Mouse (Mus musculus): ENCODE measurements around the gene Olfr593. TPM values are rescaled to one million over a fixed set of nuclear protein-coding genes. Genes with fewer than 3 reads are reported as not detected.
"Not testable (repeated sequence)": the region's sequence is repeated elsewhere in the genome, so short reads cannot be mapped to it uniquely, and the experiment has no call there.

Olfr593 gene
- polyA plus RNA-seq (2015; fragmentation: Nextera tagmentation; extraction: Ambion mirVana): not detected in 2 replicates

DNA sequence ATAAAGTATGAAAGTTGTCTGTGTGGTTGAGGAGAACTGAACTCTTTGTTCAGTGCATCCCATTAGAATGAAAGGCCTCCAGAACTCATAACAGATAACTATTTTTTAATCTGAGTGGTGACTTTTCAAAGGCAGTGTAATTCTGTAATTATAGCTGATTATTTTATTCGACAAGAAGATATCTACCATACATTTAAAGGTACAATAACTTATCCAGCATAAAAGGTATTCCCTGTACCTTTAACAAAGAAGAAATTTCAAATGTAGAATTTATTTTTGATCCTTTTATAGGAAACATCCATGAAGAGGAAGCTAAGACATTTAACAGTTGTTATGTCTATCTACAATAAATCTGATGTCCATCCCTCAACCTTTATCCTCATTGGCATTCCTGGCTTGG, at the start of gene Olfr593:
Gene Olfr593 (plus strand): TSS at position 301 of the 400 bp plus-strand sequence.
- H3K27ac ChIP-seq (replicated peaks): no peak within 1 kb of the TSS
- no peaks in the 10 kb centered on the region for H3K9me3 ChIP-seq
- no peak within 1 kb of the TSS for H3K4me2 ChIP-seq
- H3K4me1 ChIP-seq: no peaks in the 10 kb centered on the region
- ATAC-seq (ENCODE audit: extremely low read depth, insufficient number of reproducible peaks, low FRiP score, low TSS enrichment): no peak
- 71% methylated on average over 1 of the region's 1 CpGs for WGBS
- H3K27me3 ChIP-seq (replicated peaks): no peaks in the 10 kb centered on the region
- H3K36me3 ChIP-seq: no peaks in the 10 kb centered on the region
- H3K4me3 ChIP-seq: no peak within 1 kb of the TSS
- no peak within 1 kb of the TSS for H3K9ac ChIP-seq

DNA sequence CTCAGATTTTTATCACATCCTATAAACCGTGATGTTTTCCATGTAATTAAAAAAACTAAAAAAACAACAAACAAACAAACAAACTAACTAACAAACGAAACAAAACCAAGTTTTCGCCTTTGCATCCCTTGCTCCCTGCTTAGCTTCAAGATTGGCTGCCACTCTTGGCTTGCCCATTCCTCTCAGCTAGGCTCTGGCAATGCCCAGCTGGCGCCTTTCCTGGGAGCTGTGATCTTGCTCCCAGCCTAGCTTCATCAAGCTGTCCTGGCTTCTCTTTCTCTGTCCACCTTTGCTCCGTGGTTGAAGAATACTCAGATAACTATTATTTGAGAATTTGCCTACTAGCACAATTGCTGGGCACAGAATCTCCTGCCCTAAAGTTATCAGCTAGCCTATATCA, 42.0 kb upstream of the Olfr593 start:
- ATAC-seq (ENCODE audit: extremely low read depth, insufficient number of reproducible peaks, low FRiP score, low TSS enrichment): no peak
- H3K36me3 ChIP-seq: no peaks in the 10 kb centered on the region
- H3K9me3 ChIP-seq: 0 out of 2 replicates have a peak, but pooled peaks cover 7% of the 10 kb centered on the region
- H3K4me2 ChIP-seq: no peak overlapping the region
- no peak overlapping the region for H3K4me3 ChIP-seq
- no peaks in the 10 kb centered on the region for H3K4me1 ChIP-seq
- 70% methylated on average over 5 of the region's 5 CpGs for WGBS
- no peak overlapping the region for H3K27ac ChIP-seq (replicated peaks)
- H3K9ac ChIP-seq: no peak overlapping the region
- no peaks in the 10 kb centered on the region for H3K27me3 ChIP-seq (replicated peaks)

DNA sequence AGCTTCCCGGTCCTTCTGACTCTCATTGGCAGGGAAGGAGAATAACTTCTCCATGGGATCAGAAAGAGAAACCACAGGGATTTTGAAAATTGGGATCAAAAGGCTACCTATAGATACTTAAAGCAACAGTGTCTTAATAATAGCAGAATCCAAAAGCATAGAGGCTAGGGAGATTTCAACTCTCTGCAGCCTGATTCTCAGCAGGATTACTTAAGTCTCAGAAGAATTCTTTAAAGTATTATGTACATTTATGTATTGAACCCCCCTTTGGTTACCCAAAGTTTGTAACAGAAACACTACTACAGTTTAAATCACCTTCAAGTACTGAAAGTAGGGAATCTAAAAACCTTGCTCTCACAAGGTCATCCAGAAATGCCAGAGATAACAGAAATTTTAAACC, 33.4 kb upstream of the Olfr593 start, which contains the start of gene Olfr591:
Gene Olfr591 (minus strand): TSS at position 101 of the 400 bp plus-strand sequence.
- Histone ChIP-seq H3K4me3 (no peak within 1 kb of the TSS), H3K9me3 (peaks cover 11% of the 10 kb centered on the region), H3K27me3 (replicated peaks) (no peaks in the 10 kb centered on the region), H3K4me1 (no peaks in the 10 kb centered on the region), H3K36me3 (no peaks in the 10 kb centered on the region), H3K4me2 (no peak within 1 kb of the TSS), H3K9ac (no peak within 1 kb of the TSS), H3K27ac (replicated peaks) (no peak within 1 kb of the TSS)
- 56% methylated on average over 1 of the region's 1 CpGs for WGBS
- ATAC-seq (ENCODE audit: extremely low read depth, insufficient number of reproducible peaks, low FRiP score, low TSS enrichment): no peak

DNA sequence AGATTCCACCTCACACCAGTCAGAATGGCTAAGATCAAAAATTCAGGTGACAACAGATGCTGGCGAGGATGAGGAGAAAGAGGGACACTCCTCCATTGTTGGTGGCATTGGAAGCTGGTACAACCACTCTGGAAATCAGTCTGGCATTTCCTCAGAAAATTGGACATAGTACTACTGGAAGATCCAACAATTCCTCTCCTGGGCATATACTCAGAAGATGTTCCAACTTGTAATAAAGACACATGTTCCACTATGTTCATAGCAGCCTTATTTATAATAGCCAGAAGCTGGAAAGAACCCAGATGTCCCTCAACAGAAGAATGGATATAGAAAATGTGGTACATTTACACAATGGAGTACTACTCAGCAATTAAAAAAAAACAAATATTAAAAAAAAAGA, 27.2 kb upstream of the Olfr593 start, which contains the start of gene Olfr592:
Gene Olfr592 (plus strand): TSS at position 301 of the 400 bp plus-strand sequence.
- WGBS: 48% methylated on average over 1 of the region's 1 CpGs
- H3K9ac ChIP-seq: not testable (repeated sequence)

DNA sequence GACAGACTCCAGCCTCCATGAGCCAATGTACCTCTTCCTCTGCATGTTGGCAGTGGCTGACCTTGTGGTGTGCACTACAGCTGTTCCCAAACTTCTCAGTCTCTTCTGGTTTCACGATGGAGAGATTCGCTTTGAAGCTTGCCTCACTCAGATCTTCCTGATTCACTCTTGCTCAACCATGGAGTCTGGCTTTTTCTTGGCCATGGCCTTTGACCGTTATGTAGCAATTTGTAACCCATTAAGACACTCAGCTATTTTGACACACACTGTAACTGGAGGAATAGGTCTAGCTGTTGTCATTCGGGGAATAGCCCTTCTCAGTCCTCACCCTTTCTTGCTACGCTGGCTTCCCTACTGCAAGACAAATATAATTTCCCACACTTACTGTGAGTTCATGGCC, 388 bp downstream of the Olfr593 start:
- WGBS: 78% methylated on average over 5 of the region's 5 CpGs
- H3K27ac ChIP-seq (replicated peaks); H3K27me3 ChIP-seq (replicated peaks); H3K4me1 ChIP-seq; H3K9me3 ChIP-seq; H3K4me2 ChIP-seq; H3K36me3 ChIP-seq; H3K9ac ChIP-seq; ATAC-seq (ENCODE audit: extremely low read depth, insufficient number of reproducible peaks, low FRiP score, low TSS enrichment); H3K4me3 ChIP-seq: not testable (repeated sequence)

More for the DNA sequence above, 27.2 kb upstream of the Olfr593 start, which contains the start of gene Olfr592:
- not testable (repeated sequence) for H3K27ac ChIP-seq (replicated peaks); H3K27me3 ChIP-seq (replicated peaks); H3K4me3 ChIP-seq; H3K4me1 ChIP-seq; H3K36me3 ChIP-seq; ATAC-seq (ENCODE audit: extremely low read depth, insufficient number of reproducible peaks, low FRiP score, low TSS enrichment); H3K4me2 ChIP-seq
- peaks cover 14% of the 10 kb centered on the region for H3K9me3 ChIP-seq

DNA sequence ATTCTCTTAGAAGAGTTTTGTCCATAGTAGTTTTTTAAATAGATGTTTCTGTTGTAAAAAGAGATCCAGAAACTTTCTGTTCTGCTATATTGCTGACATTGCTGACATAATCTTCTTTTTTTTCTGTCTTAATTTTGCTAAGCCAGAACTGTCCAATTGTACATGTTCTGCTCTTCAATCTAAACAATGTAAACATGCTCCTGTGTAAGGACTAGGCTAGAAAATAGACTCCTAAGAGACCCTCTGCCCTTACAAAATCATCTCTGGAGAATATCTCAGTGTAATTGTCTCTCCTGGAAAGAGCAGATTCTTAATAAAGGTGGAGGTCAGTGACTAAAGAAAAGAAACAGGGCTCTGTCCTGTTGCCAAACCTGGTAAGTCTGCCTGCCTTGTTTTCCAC, 5.0 kb downstream of the Olfr593 start, which contains the start of gene Olfr594:
Gene Olfr594 (plus strand): TSS at position 301 of the 400 bp plus-strand sequence.
- no peak within 1 kb of the TSS for H3K9ac ChIP-seq
- no peaks in the 10 kb centered on the region for H3K36me3 ChIP-seq
- no peak within 1 kb of the TSS for H3K27ac ChIP-seq (replicated peaks)
- no peak within 1 kb of the TSS for H3K4me3 ChIP-seq
- H3K4me1 ChIP-seq: no peaks in the 10 kb centered on the region
- H3K9me3 ChIP-seq: no peaks in the 10 kb centered on the region
- no peak for ATAC-seq (ENCODE audit: extremely low read depth, insufficient number of reproducible peaks, low FRiP score, low TSS enrichment)
- H3K27me3 ChIP-seq (replicated peaks): no peaks in the 10 kb centered on the region
- no peak within 1 kb of the TSS for H3K4me2 ChIP-seq

DNA sequence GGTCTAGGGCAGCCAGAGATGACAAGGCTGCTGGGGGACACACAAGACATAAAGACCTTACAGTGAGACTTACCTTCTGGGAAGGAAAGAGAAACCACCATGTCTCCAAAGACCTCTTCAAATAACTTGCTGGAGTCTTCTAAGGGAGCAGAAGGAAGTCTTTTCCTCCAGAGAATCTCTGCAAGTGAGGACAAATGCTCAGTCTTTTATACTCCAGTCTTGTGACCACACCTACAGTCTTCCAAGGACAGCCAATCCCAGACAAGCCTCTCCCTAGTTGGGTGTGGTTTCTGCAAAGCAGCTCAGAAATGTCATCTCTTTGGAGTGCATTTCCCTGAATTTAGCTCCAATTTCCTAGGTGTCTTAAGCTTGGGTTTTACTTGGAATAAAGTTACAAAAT, 40.7 kb downstream of the Olfr593 start, which contains the start of gene Usp17ld:
Gene Usp17ld (minus strand): TSS at position 101 of the 400 bp plus-strand sequence.
- ATAC-seq (ENCODE audit: extremely low read depth, insufficient number of reproducible peaks, low FRiP score, low TSS enrichment); H3K4me3 ChIP-seq; H3K4me2 ChIP-seq; H3K9me3 ChIP-seq; H3K27me3 ChIP-seq (replicated peaks); H3K9ac ChIP-seq; H3K36me3 ChIP-seq; H3K4me1 ChIP-seq; H3K27ac ChIP-seq (replicated peaks): not testable (repeated sequence)

Small RNA genes lying within 50 kb of the gene (microRNA-seq; reads per million reads assigned to microRNA genes)
- gene Gm25171: not detected

Other genes with a start within 250 kb of the Olfr593 start
- gene Olfr576, start 249.2 kb upstream of the Olfr593 start, polyA plus RNA-seq (2015; fragmentation: Nextera tagmentation; extraction: Ambion mirVana): not detected in 2 replicates
- gene Olfr577, start 235.9 kb upstream of the Olfr593 start, polyA plus RNA-seq (2015; fragmentation: Nextera tagmentation; extraction: Ambion mirVana): not detected in 2 replicates
- gene Olfr578, start 222.5 kb upstream of the Olfr593 start, polyA plus RNA-seq (2015; fragmentation: Nextera tagmentation; extraction: Ambion mirVana): not detected in 2 replicates
- not detected in 2 replicates for gene Olfr582, start 173.8 kb upstream of the Olfr593 start, polyA plus RNA-seq (2015; fragmentation: Nextera tagmentation; extraction: Ambion mirVana)
- gene Olfr583, start 160.6 kb upstream of the Olfr593 start, polyA plus RNA-seq (2015; fragmentation: Nextera tagmentation; extraction: Ambion mirVana): not detected in 2 replicates
- not detected in 2 replicates for gene Olfr584, start 130.0 kb upstream of the Olfr593 start, polyA plus RNA-seq (2015; fragmentation: Nextera tagmentation; extraction: Ambion mirVana)
- gene Olfr585, start 114.1 kb upstream of the Olfr593 start, polyA plus RNA-seq (2015; fragmentation: Nextera tagmentation; extraction: Ambion mirVana): not detected in 2 replicates
- not detected in 2 replicates for gene Olfr586, start 86.2 kb upstream of the Olfr593 start, polyA plus RNA-seq (2015; fragmentation: Nextera tagmentation; extraction: Ambion mirVana)
- not detected in 2 replicates for gene Olfr588-ps1, start 71.0 kb upstream of the Olfr593 start, polyA plus RNA-seq (2015; fragmentation: Nextera tagmentation; extraction: Ambion mirVana)
- gene Olfr589, start 55.5 kb upstream of the Olfr593 start, polyA plus RNA-seq (2015; fragmentation: Nextera tagmentation; extraction: Ambion mirVana): not detected in 2 replicates
- gene Olfr591, start 33.5 kb upstream of the Olfr593 start, polyA plus RNA-seq (2015; fragmentation: Nextera tagmentation; extraction: Ambion mirVana): not detected in 2 replicates
- gene Olfr592, start 27.1 kb upstream of the Olfr593 start, polyA plus RNA-seq (2015; fragmentation: Nextera tagmentation; extraction: Ambion mirVana): not detected in 2 replicates
- gene Olfr594, start 5.1 kb downstream of the Olfr593 start, polyA plus RNA-seq (2015; fragmentation: Nextera tagmentation; extraction: Ambion mirVana): not detected in 2 replicates
- not detected in 2 replicates for gene Usp17ld, start 40.6 kb downstream of the Olfr593 start, polyA plus RNA-seq (2015; fragmentation: Nextera tagmentation; extraction: Ambion mirVana)
- gene Olfr596, start 93.8 kb downstream of the Olfr593 start, polyA plus RNA-seq (2015; fragmentation: Nextera tagmentation; extraction: Ambion mirVana): not detected in 2 replicates
- not detected in 2 replicates for gene Olfr597, start 104.5 kb downstream of the Olfr593 start, polyA plus RNA-seq (2015; fragmentation: Nextera tagmentation; extraction: Ambion mirVana)
- not detected in 2 replicates for gene Olfr598, start 111.7 kb downstream of the Olfr593 start, polyA plus RNA-seq (2015; fragmentation: Nextera tagmentation; extraction: Ambion mirVana)
- not detected in 2 replicates for gene Olfr599, start 124.1 kb downstream of the Olfr593 start, polyA plus RNA-seq (2015; fragmentation: Nextera tagmentation; extraction: Ambion mirVana)
- not detected in 2 replicates for gene Olfr600, start 137.8 kb downstream of the Olfr593 start, polyA plus RNA-seq (2015; fragmentation: Nextera tagmentation; extraction: Ambion mirVana)
- gene Olfr601, start 150.8 kb downstream of the Olfr593 start, polyA plus RNA-seq (2015; fragmentation: Nextera tagmentation; extraction: Ambion mirVana): not detected in 2 replicates
- not detected in 2 replicates for gene Olfr603, start 174.3 kb downstream of the Olfr593 start, polyA plus RNA-seq (2015; fragmentation: Nextera tagmentation; extraction: Ambion mirVana)
- not detected in 2 replicates for gene Usp17lc, start 203.2 kb downstream of the Olfr593 start, polyA plus RNA-seq (2015; fragmentation: Nextera tagmentation; extraction: Ambion mirVana)
- not detected in 2 replicates for gene Olfr605, start 233.6 kb downstream of the Olfr593 start, polyA plus RNA-seq (2015; fragmentation: Nextera tagmentation; extraction: Ambion mirVana)
- gene Olfr606, start 237.2 kb downstream of the Olfr593 start, polyA plus RNA-seq (2015; fragmentation: Nextera tagmentation; extraction: Ambion mirVana): not detected in 2 replicates